Mouse (Mus musculus): ENCODE data around the gene Trappc12. TPM values are rescaled to one million over a fixed set of nuclear protein-coding genes. Genes with fewer than 3 reads are reported as not detected.
"Not testable (repeated sequence)": the region's sequence is repeated elsewhere in the genome, so short reads cannot be mapped to it uniquely, and the experiment has no call there.

The Trappc12 gene
- total RNA-seq, 2 experiments from 2014 or later: 58.6 to 59.7 TPM

- TF ChIP-seq CTCF (conservative IDR thresholded peaks at IDR 0.05): no peak
- H3K4me3 ChIP-seq: no peak overlapping the region
- DNase-seq (ENCODE audit: low spot score in 2 of 2): no peak
- H3K27ac ChIP-seq: peak overlapping the region; percentile 19; the same call in 1 of the 2 replicates
Observed at GRCm38 (mm10) chr12:28775120-28775519, 24.8 kb upstream of the Trappc12 start.

DNA sequence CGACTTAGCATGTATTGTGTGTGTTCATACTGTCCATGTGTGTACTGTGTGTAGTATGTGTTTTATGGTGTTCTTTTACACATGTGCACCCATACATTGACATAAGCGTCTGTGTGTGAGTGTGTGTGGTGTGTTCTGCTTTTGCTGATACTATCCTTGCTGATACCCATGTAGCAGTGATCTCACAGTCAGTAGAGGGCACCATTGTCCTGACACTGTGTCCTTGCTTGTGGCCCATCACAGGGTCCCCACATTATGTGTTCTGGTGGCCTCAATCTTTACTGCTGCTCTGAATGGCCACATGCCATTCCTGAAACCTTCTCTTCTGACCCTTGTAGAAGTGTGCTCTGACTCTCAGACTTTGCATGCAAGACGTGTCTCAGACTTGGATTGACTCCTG is 23.5 kb upstream of the Trappc12 start:
- peak; percentile 74 for TF ChIP-seq CTCF (conservative IDR thresholded peaks at IDR 0.05)

GRCm38 (mm10) chr12:28769953-28770352 is 19.7 kb upstream of the Trappc12 start:
- DNase-seq (ENCODE audit: low spot score in 2 of 2): no peak
- Histone ChIP-seq H3K27ac (no peak overlapping the region; the same call in 1 of the 2 replicates), H3K4me3 (no peak overlapping the region)
- no peak for TF ChIP-seq CTCF (conservative IDR thresholded peaks at IDR 0.05)

More for the DNA sequence above, 23.5 kb upstream of the Trappc12 start:
- no peak overlapping the region for H3K4me3 ChIP-seq
- no peak for DNase-seq (ENCODE audit: low spot score in 2 of 2)
- H3K27ac ChIP-seq: no peak overlapping the region

DNA sequence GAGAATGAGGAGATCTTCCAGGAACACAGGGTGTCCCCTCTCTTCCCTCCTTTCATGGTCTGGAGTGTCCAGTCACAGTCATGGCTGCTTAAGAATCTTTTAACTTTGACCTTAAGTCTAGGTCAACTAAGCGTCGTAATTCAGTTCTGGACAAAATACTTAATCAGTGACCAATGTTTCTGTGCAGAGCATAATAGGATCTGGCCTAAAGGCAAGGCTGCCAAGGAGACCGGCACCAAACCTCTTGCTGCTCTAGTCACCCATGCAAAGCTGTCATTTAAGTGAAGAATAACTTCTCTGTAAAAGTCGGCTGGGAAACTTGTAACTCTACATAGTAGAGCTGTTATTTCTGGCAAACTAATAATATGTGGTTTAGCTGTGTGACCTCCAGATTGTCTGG is 5.7 kb upstream of the Trappc12 start:
- no peak overlapping the region for H3K27ac ChIP-seq
- no peak for TF ChIP-seq CTCF (conservative IDR thresholded peaks at IDR 0.05)
- no peak for DNase-seq (ENCODE audit: low spot score in 2 of 2)
- H3K4me3 ChIP-seq: no peak overlapping the region

GRCm38 (mm10) chr12:28751508-28752263 is 1.4 kb upstream of the Trappc12 start, which contains the start of gene Eipr1:
Eipr1 (plus strand) TSS chr12:28751803.
- Histone ChIP-seq H3K4me3 (peak within 1 kb of the TSS; percentile 98), H3K27ac (peak within 1 kb of the TSS; percentile 94)
- TF ChIP-seq CTCF (conservative IDR thresholded peaks at IDR 0.05): no peak
- peak; percentile 87 to 94 for DNase-seq (ENCODE audit: low spot score in 2 of 2)

GRCm38 (mm10) chr12:28750876-28751275 is 604 bp upstream of the Trappc12 start:
- no peak for DNase-seq (ENCODE audit: low spot score in 2 of 2)
- TF ChIP-seq CTCF (conservative IDR thresholded peaks at IDR 0.05): no peak
- peak overlapping the region; percentile 92 for H3K4me3 ChIP-seq
- H3K27ac ChIP-seq: peak overlapping the region; percentile 94

- Histone ChIP-seq H3K27ac (no peak overlapping the region), H3K4me3 (no peak overlapping the region)
Observed at GRCm38 (mm10) chr12:28743328-28743727, 6.9 kb downstream of the Trappc12 start.

DNA sequence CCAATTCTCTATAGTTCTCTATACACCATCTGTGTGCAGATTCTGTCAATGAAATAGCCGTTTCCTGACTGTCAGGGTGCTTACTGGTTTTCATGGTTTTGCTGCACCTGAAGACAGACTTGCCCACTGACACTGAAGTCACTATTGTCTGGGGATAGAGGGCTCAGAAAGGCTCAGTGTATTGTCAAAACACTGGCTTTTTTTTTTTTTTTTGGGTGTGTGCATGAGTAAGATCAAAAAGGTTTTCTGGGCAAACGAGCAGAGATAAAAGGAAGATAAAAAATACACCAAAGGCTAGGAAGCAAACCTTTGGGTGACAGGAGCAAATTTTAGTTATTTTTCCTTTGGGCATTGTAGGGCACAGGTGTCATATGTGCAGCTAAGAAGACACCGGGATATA is 15.0 kb downstream of the Trappc12 start:
- no peak overlapping the region for H3K4me3 ChIP-seq
- no peak for DNase-seq (ENCODE audit: low spot score in 2 of 2)
- no peak overlapping the region; the same call in 1 of the 2 replicates for H3K27ac ChIP-seq
- no peak for TF ChIP-seq CTCF (conservative IDR thresholded peaks at IDR 0.05)

More at GRCm38 (mm10) chr12:28743328-28743727, 6.9 kb downstream of the Trappc12 start:
- DNase-seq (ENCODE audit: low spot score in 2 of 2): no peak
- no peak for TF ChIP-seq CTCF (conservative IDR thresholded peaks at IDR 0.05)

DNA sequence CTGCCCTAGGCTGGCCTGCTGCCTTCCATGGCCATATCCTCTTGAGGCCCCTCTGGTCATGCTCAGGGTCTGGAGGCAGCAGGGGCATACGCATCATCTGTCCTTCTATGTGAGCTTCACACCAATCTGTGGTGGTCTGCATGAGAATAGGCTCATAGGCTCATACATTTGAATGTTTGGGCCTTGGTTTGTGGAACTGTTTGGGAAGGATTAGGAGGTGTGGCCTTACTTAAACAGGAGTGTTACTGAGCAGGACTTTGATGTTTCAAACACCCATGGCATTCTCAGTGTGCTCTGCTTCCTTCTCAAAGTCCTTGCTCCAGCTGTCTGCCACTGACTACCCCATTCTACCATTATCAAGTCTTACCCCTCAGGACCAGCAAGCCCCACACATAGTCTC is 16.0 kb downstream of the Trappc12 start:
- Histone ChIP-seq H3K27ac (no peak overlapping the region), H3K4me3 (no peak overlapping the region)
- no peak for TF ChIP-seq CTCF (conservative IDR thresholded peaks at IDR 0.05)
- DNase-seq (ENCODE audit: low spot score in 2 of 2): no peak

DNA sequence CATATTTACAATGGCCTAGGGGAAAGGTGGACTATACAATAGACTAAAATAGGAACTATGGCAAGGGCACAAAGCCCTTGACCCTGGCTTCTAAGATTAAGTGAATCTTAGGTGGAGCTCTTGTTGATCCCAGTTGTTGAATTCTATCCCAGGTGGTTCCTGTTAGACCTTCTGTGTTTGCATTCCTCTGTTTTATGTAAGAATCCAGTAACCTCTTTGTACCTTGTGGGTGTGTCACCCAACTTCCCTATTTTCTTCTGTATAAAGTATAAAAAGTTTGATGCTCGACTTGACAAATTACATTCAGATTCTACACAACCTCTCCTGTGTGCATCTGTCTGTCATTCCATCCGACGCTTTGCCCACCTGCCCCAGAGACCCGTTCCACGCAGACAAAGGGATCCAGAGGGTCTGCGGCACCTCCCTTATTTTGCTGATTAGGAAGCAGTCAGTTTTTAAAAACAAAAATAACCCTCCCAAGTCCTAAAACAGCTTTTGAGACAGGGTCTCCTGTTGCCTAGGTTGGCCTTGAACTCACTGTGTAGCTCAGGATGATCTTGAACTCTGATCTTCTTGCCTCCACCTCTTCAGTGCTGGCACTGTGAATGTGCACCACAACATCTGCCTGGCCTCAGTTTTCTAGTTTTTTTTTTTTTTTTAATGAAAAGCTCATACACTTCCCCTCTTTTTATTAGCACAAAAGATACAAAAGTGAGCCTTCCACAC is 16.6 kb downstream of the Trappc12 start:
- not testable (repeated sequence) for H3K4me3 ChIP-seq; DNase-seq (ENCODE audit: low spot score in 2 of 2); H3K27ac ChIP-seq

GRCm38 (mm10) chr12:28732631-28733030 is 17.6 kb downstream of the Trappc12 start:
- no peak for TF ChIP-seq CTCF (conservative IDR thresholded peaks at IDR 0.05)
- no peak for DNase-seq (ENCODE audit: low spot score in 2 of 2)

GRCm38 (mm10) chr12:28727061-28727460 is 23.2 kb downstream of the Trappc12 start:
- TF ChIP-seq CTCF (conservative IDR thresholded peaks at IDR 0.05): no peak
- DNase-seq (ENCODE audit: low spot score in 2 of 2): no peak
- no peak overlapping the region for H3K27ac ChIP-seq
- no peak overlapping the region for H3K4me3 ChIP-seq

More at GRCm38 (mm10) chr12:28732631-28733030, 17.6 kb downstream of the Trappc12 start:
- no peak overlapping the region for H3K4me3 ChIP-seq
- H3K27ac ChIP-seq: no peak overlapping the region

DNA sequence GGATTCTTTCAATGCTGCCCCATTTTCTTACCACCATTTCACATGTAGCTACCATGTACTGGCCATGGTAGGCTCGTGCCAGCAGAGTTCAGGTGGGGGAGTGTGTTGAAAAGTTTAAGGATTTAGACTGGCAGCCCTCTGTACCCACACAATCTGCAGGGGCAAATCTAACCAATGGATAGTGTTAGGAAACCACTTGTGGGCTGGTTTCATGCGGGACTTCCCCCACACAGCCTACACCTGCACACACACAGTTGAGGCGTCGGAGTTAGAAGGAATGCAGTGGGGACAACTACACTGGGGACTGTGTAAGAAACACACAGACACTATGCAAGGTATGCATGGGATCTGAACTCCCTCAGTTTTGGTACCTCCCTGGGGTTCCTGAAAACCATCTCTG is 24.1 kb downstream of the Trappc12 start:
- TF ChIP-seq CTCF (conservative IDR thresholded peaks at IDR 0.05): no peak
- Histone ChIP-seq H3K27ac (no peak overlapping the region), H3K4me3 (no peak overlapping the region)
- DNase-seq (ENCODE audit: low spot score in 2 of 2): no peak

All from layer of hippocampus, adult 2 months (tissue).